Mouse (Mus musculus) forebrain, embryonic 14.5 days (tissue): ENCODE data around the gene Mepe. TPM values are rescaled to one million over a fixed set of nuclear protein-coding genes. Genes with fewer than 3 reads are reported as not detected.

Source experiments
- ATAC-seq: fragments of 200-750 bp; cut with Nextera tagmentation; 2 replicates; pipeline ENCODE4 v1.8.0; 2017; ENCODE audit warnings: mild to moderate bottlenecking, moderate library complexity
- DNase-seq: peaks from one replicate; pipeline ENCODE4 v3.0.0-alpha.2; 2015; ENCODE audit warnings: low spot score
- H3K27ac ChIP-seq: fragments of 300-500 bp; sonication (generic); 2 replicates; pipeline ENCODE4 v1.5.1; 2014; ENCODE audit warnings: low read depth, mild to moderate bottlenecking, control low read depth, low read length, moderate library complexity
- H3K27me3 ChIP-seq: fragments of 300-500 bp; sonication (generic); replicated peaks from 2 replicates; pipeline ENCODE4 v1.6.1; 2014; ENCODE audit warnings: low read length, control low read depth, mixed read lengths; ENCODE audit not compliant: control insufficient read depth, insufficient read depth
- H3K36me3 ChIP-seq: fragments of 300-500 bp; sonication (generic); 2 replicates; pipeline ENCODE4 v1.6.1; 2014; ENCODE audit warnings: low read length, control low read depth; ENCODE audit not compliant: control insufficient read depth, insufficient read depth
- H3K4me1 ChIP-seq: fragments of 300-500 bp; sonication (generic); 2 replicates; pipeline ENCODE4 v1.6.1; 2014; ENCODE audit warnings: antibody characterized with exemption, low read length, control low read depth; ENCODE audit not compliant: control insufficient read depth, insufficient read depth
- H3K4me2 ChIP-seq: fragments of 300-500 bp; sonication (generic); 2 replicates; pipeline ENCODE4 v1.6.1; 2014; ENCODE audit warnings: mild to moderate bottlenecking, control low read depth, low read length
- H3K4me3 ChIP-seq: fragments of 300-500 bp; sonication (generic); 2 replicates; pipeline ENCODE4 v1.5.1; 2014; ENCODE audit warnings: low read depth, low read length, control low read depth
- H3K9ac ChIP-seq: fragments of 300-500 bp; sonication (generic); 2 replicates; pipeline ENCODE4 v1.6.1; 2014; ENCODE audit warnings: mild to moderate bottlenecking, low read length, control low read depth, moderate library complexity
- H3K9me3 ChIP-seq: fragments of 300-500 bp; sonication (generic); replicated peaks from 2 replicates; pipeline ENCODE4 v1.6.1; 2016; ENCODE audit warnings: low read length, control low read depth, mixed read lengths; ENCODE audit not compliant: control insufficient read depth
- WGBS: fragments of 180-500 bp; shearing (Covaris S2); extraction: QIAGEN DNeasy Blood & Tissue Kit; methylation state at CpG from one replicate; pipeline ENCODE4 v1.1.7; 2014; 5-methylcytosine and 5-hydroxymethylcytosine counted together
- polyA plus RNA-seq: library from polyadenylated mRNA; unstranded; fragments of >200 nt; fragmentation: Nextera tagmentation; extraction: Ambion mirVana; gene quantifications from 2 replicates; pipeline ENCODE4 v1.2.1, GENCODE M21; 2014

Mepe gene
- polyA plus RNA-seq, 1 experiment from 2014 or later, result not detected

GRCm38 (mm10) chr5:104340513-104340829 lies 15.3 kb downstream of the Mepe start:
- no peak overlapping the region for H3K4me2 ChIP-seq
- no peaks in the 10 kb centered on the region for H3K9me3 ChIP-seq
- WGBS, result 80% methylated on average over 2 of the region's 4 CpGs
- H3K36me3 ChIP-seq, result no peaks in the 10 kb centered on the region
- no peak overlapping the region for H3K27ac ChIP-seq
- DNase-seq (no peak), ATAC-seq (no peak)
- no peaks in the 10 kb centered on the region for H3K4me1 ChIP-seq
- H3K9ac ChIP-seq, result no peak overlapping the region
- H3K27me3 ChIP-seq, result no peaks in the 10 kb centered on the region
- no peak overlapping the region for H3K4me3 ChIP-seq

GRCm38 (mm10) chr5:104342881-104343280 lies 17.8 kb downstream of the Mepe start:
- DNase-seq (no peak), ATAC-seq (no peak)
- no peak overlapping the region for H3K4me3 ChIP-seq
- H3K27me3 ChIP-seq, result no peaks in the 10 kb centered on the region
- no peak overlapping the region for H3K9ac ChIP-seq
- no peak overlapping the region for H3K4me2 ChIP-seq
- no peaks in the 10 kb centered on the region for H3K4me1 ChIP-seq
- no peaks in the 10 kb centered on the region for H3K9me3 ChIP-seq
- no peaks in the 10 kb centered on the region for H3K36me3 ChIP-seq
- H3K27ac ChIP-seq, result no peak overlapping the region
- WGBS, result 32% methylated on average over 6 of the region's 6 CpGs

GRCm38 (mm10) chr5:104344526-104345240 lies 19.6 kb downstream of the Mepe start:
- Histone ChIP-seq H3K36me3 (no peaks in the 10 kb centered on the region), H3K27me3 (no peaks in the 10 kb centered on the region), H3K9me3 (no peaks in the 10 kb centered on the region), H3K9ac (no peak overlapping the region), H3K4me3 (no peak overlapping the region), H3K27ac (no peak overlapping the region), H3K4me1 (no peaks in the 10 kb centered on the region), H3K4me2 (no peak overlapping the region)
- 73% methylated on average over 9 of the region's 9 CpGs for WGBS
- no peak for ATAC-seq
- no peak for DNase-seq

GRCm38 (mm10) chr5:104345241-104345630 lies 20.1 kb downstream of the Mepe start:
- Histone ChIP-seq H3K36me3 (no peaks in the 10 kb centered on the region), H3K4me3 (no peak overlapping the region), H3K27ac (no peak overlapping the region), H3K9ac (no peak overlapping the region), H3K27me3 (no peaks in the 10 kb centered on the region), H3K4me2 (no peak overlapping the region), H3K4me1 (no peaks in the 10 kb centered on the region), H3K9me3 (no peaks in the 10 kb centered on the region)
- ATAC-seq, result no peak
- DNase-seq, result no peak
- 86% methylated on average over 6 of the region's 6 CpGs for WGBS

GRCm38 (mm10) chr5:104351041-104351440 lies 25.9 kb downstream of the Mepe start:
- ATAC-seq, result no peak
- DNase-seq, result no peak
- Histone ChIP-seq H3K9me3 (no peaks in the 10 kb centered on the region), H3K27me3 (no peaks in the 10 kb centered on the region), H3K4me3 (no peak overlapping the region), H3K4me1 (no peaks in the 10 kb centered on the region), H3K4me2 (no peak overlapping the region), H3K27ac (no peak overlapping the region), H3K9ac (no peak overlapping the region), H3K36me3 (no peaks in the 10 kb centered on the region)
- 53% methylated on average over 1 of the region's 1 CpGs for WGBS

GRCm38 (mm10) chr5:104351874-104352273 lies 26.7 kb downstream of the Mepe start:
- Histone ChIP-seq H3K4me3 (no peak overlapping the region), H3K4me2 (no peak overlapping the region), H3K27me3 (no peaks in the 10 kb centered on the region), H3K9me3 (no peaks in the 10 kb centered on the region), H3K4me1 (no peaks in the 10 kb centered on the region), H3K36me3 (no peaks in the 10 kb centered on the region), H3K27ac (no peak overlapping the region), H3K9ac (no peak overlapping the region)
- DNase-seq (no peak), ATAC-seq (no peak)
- 80% methylated on average over 5 of the region's 5 CpGs for WGBS

GRCm38 (mm10) chr5:104357575-104357974 lies 32.4 kb downstream of the Mepe start:
- H3K36me3 ChIP-seq, result no peaks in the 10 kb centered on the region
- H3K4me1 ChIP-seq, result no peaks in the 10 kb centered on the region
- no peak overlapping the region for H3K27ac ChIP-seq
- DNase-seq (no peak), ATAC-seq (no peak)
- H3K4me3 ChIP-seq, result no peak overlapping the region
- no peaks in the 10 kb centered on the region for H3K9me3 ChIP-seq
- no peak overlapping the region for H3K9ac ChIP-seq
- WGBS, result 88% methylated on average over 5 of the region's 5 CpGs
- no peak overlapping the region for H3K4me2 ChIP-seq
- H3K27me3 ChIP-seq, result no peaks in the 10 kb centered on the region

GRCm38 (mm10) chr5:104358592-104358991 lies 33.5 kb downstream of the Mepe start:
- Histone ChIP-seq H3K4me1 (no peaks in the 10 kb centered on the region), H3K9me3 (no peaks in the 10 kb centered on the region), H3K36me3 (no peaks in the 10 kb centered on the region), H3K9ac (no peak overlapping the region), H3K27me3 (no peaks in the 10 kb centered on the region), H3K27ac (no peak overlapping the region), H3K4me2 (no peak overlapping the region), H3K4me3 (no peak overlapping the region)
- DNase-seq (no peak), ATAC-seq (no peak)
- 31% methylated on average over 7 of the region's 7 CpGs for WGBS

- Histone ChIP-seq H3K27me3 (no peaks in the 10 kb centered on the region), H3K27ac (no peak overlapping the region), H3K9me3 (no peaks in the 10 kb centered on the region), H3K4me3 (no peak overlapping the region), H3K9ac (no peak overlapping the region), H3K36me3 (no peaks in the 10 kb centered on the region), H3K4me1 (no peaks in the 10 kb centered on the region), H3K4me2 (no peak overlapping the region)
- DNase-seq (no peak), ATAC-seq (no peak)
- 68% methylated on average over 6 of the region's 6 CpGs for WGBS
These were observed 34.1 kb downstream of the Mepe start for GRCm38 (mm10) chr5:104359257-104359656.
